Mouse (Mus musculus): Measurements from ENCODE around the gene Sarm1.
A peak's percentile ranks its signal among the peaks of the same experiment; 100 is the strongest.

Sarm1 gene

DNA sequence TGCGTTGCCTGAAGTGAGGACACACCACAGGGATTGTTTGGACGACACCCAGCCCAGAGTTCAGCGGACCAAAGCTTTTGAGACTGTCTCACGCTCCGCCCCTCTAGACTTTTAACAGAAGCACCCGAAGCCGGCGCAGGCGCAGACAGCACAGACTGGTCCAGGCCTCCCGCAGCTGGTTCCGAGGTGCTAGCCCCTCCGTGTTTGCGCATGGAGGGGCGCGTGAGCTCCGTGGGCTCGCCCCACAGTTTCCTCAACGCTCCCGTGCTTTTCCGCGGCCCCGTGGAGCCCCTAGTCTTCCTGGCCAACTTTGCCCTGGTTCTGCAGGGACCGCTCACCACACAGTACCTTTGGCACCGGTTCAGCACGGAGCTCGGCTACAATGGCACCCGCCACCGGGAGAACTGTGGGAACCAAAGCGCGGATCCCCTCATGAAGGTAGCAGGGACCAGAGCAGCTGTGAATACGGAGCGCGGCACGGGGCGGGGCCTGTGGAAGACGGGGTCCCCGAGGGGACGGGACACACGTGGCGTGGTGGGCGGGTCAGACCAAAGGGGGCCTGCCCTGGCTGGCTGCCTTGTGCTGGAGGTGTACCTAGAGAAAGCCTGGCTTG is 31.9 kb downstream of the Sarm1 start, which contains the start of gene Slc46a1:
Slc46a1 (plus strand) TSS at position 130 of the 613 bp plus-strand sequence.
- no peak for DNase-seq (ENCODE audit: extremely low spot score, low read depth, low spot score)

DNA sequence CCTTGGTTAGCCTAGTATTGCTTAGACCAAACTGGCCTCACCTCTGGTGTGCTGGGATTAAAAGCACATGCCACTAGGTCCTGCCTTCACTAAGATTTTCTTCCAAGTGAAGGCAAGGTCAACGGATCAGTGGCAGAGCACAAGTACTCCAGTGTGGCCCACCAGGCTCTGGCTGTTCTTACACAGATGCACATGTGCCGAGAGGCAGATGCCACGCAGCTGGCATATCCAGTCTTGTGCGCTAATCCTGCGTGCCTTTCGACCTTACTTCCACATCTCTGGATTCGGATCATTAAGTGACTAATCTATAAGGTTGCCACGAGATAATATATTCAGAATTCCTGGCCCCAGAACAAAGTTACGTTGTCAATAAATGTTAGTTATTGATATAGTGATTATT is 32.4 kb downstream of the Sarm1 start:
- DNase-seq (ENCODE audit: extremely low spot score, low read depth, low spot score) = no peak

DNA sequence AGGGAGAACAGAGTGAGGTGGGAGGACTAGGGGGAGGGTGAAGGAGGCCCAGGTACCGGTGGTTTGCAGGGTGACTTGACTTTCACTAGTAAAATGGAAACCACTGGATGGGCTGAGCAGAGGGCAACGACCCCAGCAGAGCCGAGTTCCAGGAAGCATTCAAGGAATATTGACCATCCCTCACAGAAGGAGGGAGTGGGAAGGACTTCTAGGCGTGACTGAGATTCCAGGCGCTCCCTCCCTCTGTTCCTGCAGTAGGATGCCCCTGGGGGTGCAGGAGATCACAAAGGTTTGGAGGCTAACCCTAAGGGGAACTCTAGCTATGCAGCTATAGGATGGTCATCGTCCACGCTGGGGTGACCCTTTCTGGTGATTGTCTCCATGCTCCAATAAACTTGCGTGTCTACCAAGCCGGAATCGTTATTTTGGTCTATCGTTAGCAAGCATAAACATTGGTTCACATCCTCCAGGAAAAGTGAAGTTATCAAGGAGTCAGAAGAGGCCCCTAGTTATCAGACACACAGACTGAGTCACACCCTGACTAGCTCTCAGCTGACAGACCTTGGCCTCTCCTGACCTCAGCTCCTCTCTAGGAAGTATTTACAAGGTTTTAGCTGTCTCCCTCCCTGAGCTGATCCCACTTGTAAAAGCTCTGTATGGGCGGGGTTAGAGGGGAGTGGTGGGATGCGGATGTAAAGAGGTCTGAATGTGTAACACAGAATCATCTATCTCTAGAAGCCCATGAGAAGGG is 34.1 kb downstream of the Sarm1 start:
- DNase-seq (ENCODE audit: extremely low spot score, low read depth, low spot score) = no peak

DNA sequence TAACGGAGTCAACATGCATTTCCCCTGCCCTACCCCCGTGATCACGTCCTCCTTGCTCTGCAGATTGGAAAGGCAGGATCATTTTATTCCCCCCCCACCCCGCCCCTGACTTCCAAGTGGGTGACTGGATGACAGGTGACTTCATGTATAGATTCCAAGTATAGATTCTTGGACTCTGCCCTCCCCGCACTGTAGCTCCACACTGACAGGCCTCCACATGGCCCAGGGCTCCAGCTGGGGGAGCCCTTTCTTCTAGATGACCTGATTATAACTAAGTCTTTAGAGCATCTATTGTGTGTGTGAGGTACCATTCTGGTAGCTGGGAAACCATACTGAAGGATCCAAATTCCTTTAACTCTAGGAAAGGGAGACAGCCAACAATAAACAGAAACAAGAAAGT is 34.9 kb downstream of the Sarm1 start:
- DNase-seq (ENCODE audit: extremely low spot score, low read depth, low spot score) = no peak

DNA sequence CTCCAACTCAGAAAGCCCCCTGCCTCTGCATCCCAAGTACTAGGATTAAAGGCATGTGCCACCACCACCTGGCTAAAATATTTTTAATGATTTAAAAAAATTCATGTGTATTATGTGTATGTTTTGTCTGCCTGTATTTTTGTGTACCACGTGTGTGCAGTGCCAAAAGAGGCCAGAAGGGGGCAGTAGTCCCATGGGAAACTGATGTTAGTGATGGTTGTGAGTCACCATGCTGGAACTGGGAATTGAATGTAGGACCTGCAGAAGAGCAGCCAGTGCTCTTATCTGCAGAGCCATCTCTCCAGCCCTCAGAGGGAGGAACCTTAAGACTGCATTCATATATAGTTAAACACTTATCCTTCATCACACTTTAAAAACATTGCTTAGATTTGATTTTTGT is 35.7 kb downstream of the Sarm1 start:
- DNase-seq (ENCODE audit: extremely low spot score, low read depth, low spot score) = no peak

DNA sequence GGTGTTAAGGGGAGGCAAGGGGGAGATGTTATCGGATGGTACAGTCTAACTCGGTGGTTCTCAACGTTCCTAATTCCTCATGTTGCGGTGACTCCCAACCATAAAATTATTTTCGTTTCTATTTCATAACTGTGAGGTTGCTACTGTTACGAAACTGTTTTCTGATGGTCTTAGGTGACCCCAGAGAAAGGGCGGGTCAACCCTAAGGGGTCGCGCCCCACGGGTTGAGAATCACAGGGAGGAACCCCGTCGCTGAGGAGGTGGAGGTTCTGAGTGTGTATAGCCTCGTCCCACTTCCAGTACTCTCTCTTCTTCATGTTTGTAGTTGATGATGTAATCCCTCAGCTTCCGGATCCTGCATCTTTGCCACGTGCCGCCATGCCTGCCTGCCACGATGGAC is 38.8 kb downstream of the Sarm1 start:
- no peak for DNase-seq (ENCODE audit: extremely low spot score, low read depth, low spot score)

DNA sequence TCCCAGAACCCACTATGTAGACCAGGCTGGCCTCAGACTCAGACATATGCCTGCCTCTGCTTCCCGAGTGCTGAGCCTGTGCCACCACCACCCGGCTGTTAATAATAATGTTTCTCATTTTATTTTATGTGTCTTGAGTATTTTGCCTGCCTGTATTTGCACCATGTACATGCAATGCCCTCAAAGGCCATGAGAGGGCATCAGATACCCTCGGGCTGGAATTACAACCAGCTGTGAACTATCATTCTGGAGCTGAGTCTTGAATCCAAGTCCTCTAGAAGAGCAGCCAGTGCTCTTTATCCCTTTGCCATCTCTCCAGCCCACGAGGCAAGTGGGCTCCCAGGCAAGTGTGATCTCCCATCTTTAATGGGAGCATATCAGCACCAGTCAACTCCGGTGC is 42.2 kb downstream of the Sarm1 start:
- no peak for DNase-seq (ENCODE audit: extremely low spot score, low read depth, low spot score)

DNA sequence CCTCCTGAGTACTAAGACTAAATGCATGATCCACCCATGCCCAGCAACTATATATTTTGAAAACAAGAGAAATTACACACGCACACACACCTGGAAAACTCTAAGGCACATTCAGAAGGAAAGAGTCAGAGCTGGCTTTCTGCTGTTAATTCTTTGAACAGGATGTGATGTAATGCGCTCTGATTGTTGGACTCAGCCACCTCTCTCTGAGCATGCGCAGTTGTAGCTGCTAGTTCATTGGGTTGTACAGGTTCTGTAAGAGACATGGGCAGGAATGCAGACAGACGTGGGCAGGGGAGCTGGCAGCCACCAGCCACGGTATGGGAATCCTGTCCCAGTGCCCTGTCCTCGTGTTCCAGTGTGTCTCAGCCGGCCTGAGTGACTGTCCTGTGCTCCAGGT is 43.3 kb downstream of the Sarm1 start:
- DNase-seq (ENCODE audit: extremely low spot score, low read depth, low spot score) = no peak

DNA sequence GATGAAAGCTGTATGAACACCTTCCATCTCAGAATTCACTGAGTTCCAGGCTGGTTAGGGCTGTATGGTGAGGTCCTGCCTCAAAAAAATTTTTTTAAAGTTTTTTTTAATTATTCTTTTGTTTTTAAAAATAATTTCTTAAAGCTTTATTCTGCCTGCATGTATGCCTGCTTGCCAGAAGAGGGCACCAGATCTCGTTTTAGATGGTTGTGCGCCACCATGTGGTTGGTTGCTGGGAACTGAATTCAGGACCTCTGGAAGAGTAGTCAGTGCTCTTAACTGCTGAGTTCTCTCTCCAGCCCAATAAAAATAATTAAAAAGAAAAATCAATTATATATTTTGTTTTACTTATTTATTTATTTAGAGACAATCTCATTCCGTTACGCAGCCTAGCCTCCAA is 43.9 kb downstream of the Sarm1 start:
- no peak for DNase-seq (ENCODE audit: extremely low spot score, low read depth, low spot score)

DNA sequence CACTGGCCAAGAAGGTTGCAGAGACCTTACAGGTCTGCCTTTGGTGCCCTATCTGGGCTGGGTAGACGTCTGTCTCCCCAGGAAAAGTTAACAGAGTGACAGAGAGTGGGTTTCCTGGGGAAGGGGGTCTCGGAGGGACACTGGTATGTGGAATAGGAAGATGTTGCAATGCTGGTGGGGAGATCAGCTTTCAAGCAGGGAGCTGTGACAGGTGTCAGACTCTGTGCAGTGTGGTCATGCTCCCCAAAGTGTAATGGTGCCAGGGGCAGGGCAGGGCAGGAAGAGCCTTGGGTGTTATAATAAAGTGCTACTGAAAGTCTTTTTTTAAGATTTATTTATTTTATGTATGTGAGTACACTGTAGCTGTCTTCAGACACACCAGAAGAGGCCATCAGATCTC is 47.2 kb downstream of the Sarm1 start:
- no peak for DNase-seq (ENCODE audit: extremely low spot score, low read depth, low spot score)

DNA sequence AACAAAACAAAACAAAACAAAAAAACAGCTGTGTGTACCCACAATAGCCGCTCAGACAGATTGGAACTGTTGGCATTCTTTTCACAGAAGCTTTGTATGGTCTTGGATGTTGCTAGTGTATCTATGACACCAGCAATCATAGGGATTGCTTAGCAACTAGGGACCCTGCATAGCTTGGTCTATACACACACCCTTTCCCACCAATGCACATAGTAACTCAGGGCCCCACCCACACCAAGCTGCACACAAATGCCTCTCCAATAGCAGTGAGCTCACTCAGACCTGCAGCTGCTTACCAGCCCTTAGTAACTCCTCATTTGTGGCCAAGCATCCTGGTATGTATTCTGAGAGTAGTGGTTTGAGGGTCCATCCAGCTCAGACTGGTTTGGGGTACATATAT is 49.3 kb downstream of the Sarm1 start:
- DNase-seq (ENCODE audit: extremely low spot score, low read depth, low spot score) = no peak

DNA sequence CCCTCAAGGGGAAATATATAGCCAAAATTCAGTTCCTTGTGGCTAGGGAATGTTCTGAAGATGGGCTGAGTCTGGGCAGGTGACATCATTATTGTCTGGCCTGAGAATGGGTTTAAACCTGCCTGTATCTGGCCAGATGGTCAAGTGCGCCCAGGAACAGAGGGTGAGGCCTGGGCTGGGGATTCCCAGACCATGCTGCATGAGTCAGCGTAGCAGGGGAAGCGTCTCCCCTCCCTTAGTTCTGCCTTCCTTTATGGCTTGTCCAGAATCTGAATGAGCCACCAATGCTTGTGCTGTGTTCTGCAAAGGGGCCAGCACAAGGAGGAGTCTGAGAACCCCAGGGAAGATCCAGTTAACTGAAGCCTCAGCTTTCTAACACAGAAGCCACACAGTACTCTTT is 50.4 kb downstream of the Sarm1 start:
- DNase-seq (ENCODE audit: extremely low spot score, low read depth, low spot score) = no peak

DNA sequence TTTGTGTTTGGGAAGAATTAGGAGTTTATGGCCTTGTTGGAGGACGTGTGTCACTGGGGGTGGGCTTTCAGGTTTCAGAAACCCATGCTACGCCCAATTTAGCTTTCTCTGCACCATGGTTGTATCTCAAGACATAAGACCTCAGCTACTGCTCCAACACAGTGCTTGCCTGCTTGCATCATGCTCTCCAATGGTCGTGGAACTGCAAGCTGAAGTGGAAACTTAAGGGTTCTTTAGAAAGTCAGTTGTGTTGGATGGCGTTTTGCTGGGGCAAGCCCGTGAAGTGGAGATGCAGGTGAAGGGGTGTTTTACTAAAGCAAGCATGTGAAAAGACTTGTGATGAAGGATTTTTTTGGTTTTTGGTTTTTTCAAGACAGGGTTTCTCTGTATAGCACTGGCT is 54.4 kb downstream of the Sarm1 start:
- no peak for DNase-seq (ENCODE audit: extremely low spot score, low read depth, low spot score)

DNA sequence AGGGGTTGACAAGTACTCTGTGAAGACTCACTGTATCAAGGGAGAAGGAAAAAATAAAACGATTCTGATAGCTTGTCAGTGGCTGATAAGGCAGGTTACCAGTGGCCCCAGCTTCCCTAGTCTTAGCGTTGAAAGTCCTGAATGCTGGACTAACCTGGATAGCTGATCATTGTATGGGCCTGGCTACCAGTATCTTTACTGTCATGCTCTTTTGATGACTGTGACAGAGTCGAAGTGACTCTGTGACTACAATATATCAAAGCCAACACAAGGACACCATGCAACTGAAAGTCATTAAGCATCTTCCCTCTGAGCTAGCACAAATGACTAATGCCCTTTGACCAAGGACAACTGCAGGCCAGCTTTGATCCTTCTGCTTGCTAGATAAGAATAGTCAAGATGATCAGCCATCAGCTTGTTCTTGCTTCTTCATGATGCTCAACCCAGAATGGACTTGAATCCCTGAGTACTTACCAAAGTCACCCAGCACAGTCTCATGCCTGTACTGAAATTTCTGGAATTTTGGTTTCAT is 59.1 kb downstream of the Sarm1 start:
- no peak for DNase-seq (ENCODE audit: extremely low spot score, low read depth, low spot score)

DNA sequence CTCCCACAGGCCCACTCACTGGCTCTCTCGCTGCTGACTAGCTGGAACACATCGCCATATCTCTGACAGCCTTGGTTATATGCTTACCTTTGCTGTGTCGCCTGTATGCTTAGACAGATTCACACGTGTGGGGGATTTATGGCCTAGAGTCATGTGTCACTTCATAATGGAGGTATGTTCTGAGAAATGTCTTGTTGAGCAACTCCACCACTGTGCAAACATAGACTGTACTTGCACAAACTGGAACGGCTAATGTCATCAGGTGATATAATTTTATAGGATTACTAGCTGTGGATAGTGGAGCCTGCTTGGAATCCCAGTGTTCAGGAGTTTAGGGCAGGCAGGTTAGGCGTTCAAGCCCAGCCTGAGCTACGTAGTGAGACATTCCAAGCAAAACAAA is 60.4 kb downstream of the Sarm1 start:
- DNase-seq (ENCODE audit: extremely low spot score, low read depth, low spot score) = no peak

DNA sequence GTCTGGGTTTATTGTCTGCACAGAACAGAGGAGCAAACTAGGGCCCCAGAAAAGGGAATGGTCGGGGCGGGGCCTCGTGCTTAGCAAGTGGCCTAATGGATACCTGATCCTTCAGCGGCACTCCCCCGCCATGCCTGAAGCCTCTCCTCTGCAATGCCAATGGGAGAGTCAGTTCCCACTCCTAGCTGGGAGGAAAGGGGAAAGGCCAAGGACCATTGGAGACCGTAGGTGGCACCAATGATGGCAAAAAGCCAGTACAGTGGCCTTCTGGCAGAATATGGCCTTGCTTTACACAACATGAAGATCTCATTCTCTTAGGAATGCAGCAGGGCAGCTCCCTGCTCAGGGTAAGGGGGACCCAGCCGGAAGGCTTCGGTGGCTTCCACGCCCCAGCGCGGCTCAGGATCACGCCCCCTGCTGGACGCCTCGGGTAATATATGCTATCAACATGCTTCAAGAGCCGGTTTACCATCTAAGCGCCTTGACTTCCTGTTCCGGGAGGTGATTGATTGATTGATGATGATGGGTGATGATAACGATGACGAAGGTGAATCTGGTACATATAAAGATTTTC is 61.7 kb downstream of the Sarm1 start:
- peak; percentile 56 for DNase-seq (ENCODE audit: extremely low spot score, low read depth, low spot score)

DNA sequence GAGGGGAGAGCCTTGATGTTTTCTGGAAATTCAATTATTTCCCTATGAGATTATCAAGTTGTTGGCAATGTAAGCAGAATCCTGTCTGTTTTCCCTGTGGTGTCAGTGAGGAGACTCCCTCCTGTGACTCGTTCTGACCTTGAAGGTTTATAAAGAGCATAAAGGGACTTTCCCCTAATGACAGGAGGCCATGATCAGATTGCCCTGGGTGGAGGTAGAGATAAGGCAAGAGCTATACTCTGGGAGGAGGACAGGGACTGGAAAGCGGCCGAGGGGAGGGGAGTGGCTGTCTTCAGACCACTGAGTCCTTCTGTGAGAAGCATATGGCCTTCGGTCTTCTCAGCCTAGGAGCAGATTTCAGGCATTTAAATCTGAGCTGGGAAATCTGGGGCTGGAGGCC is 63.5 kb downstream of the Sarm1 start:
- DNase-seq (ENCODE audit: extremely low spot score, low read depth, low spot score) = no peak

DNA sequence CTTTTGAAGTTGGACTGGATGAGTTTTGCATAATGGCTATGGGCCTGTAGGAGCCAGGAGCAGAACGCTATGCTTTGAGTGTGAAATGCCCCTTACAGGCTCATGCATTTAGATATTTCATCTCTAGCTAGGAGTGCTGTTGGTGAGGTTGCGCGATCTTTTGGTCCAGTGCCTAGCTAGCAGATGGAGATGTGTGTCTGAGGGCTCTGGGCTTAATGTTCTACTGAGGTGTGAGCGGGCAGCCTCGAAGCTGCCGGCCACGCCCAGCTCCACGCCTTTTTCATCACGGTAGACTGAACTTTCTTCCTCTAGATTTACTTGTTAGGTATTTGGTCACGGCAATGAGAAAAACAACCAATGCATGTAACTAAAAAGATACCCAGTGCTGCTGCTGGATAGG is 66.4 kb downstream of the Sarm1 start:
- no peak for DNase-seq (ENCODE audit: extremely low spot score, low read depth, low spot score)

DNA sequence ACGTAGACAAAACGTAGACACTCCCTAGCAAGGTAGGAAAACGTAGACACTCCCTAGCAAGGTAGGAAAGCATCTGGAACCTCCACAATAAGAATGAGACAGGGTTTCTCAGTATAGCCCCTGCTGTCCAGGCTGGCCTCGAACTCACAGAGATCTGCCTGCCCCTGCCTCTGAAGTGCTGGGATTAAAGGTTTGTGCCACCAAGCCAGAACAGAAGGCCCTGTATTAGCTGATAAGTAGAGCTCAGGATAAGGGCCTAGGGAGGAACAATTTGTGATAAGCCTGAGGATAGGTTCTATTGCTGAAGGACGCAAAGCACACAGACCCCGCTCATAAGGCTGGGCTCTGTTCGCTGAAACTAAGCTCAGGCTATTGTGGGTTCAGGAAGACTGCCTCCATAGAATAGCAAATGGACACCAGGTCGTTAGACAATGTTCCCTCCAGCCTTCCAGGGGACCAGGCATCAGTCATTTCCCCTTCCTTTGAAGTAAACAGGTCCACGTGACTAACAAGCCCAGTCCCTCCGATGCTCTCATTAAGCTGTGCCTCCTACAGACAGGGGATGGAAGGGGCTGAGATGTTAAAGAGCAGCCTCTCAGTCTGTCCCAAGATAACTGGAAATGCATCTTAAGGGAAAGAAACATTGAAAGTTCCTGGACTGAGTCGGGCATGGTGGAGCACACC is 67.2 kb downstream of the Sarm1 start:
- DNase-seq (ENCODE audit: extremely low spot score, low read depth, low spot score) = no peak

DNA sequence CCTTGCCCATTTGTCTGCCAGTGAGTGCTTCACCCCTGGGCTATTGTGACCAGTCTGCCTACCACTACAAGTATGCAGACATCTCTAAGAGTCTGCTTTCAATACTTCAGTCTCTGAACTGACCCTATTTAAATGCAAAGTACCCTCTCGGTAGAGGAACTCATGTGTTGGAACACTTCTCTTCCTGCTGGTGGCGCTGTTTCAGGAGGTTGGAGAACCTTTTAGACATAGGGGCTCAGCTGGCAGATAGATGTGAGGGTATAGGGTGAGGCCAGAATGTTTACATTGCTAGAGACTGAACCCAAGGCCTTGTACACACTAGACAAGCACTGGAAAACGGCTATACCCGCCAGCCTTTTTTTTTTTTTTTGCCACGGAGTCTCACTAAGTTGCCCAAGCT is 69.2 kb downstream of the Sarm1 start:
- DNase-seq (ENCODE audit: extremely low spot score, low read depth, low spot score) = no peak

DNA sequence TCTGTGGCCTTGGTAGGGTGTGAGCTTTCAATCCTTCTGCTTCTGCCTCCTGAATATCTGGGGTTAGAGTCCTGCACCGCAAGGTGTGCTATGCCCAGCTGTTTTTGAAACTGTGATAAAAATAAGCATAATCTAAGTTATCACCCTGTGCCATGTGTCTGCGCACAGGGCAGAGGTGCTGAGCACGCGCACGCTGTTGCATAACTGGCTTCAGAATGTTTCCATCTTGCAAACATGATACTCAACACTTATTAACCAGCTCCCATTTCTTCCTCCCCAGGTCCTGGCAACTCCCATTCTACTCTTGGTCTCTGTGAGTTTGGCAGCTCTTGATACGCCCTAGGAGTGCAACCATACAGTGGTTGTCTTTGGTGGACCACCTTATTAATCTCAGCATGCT is 69.9 kb downstream of the Sarm1 start:
- DNase-seq (ENCODE audit: extremely low spot score, low read depth, low spot score) = no peak

DNA sequence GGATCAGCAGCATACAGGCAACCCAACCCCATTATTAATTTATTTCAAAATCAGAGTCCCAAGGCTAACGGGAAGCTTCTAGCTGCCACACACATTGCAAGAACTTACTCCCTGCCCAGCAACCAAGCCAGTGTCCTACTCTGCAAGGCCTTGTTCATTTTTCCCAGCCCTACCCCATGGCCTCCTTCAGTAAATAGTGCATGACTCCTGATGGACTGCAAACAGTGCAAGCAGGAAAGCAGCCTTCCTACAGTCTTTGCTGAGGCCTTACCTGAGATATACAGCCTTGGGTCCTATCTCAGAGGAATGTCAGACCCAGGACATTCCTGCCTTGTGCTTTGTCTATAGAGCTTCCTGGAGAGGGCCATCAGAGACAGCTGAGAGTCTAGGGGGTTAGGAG is 72.0 kb downstream of the Sarm1 start:
- DNase-seq (ENCODE audit: extremely low spot score, low read depth, low spot score) = no peak
